Mouse (Mus musculus): ENCODE results near the gene Arhgap42.

- no peak for TF ChIP-seq GATA1 (IDR thresholded peaks at IDR 0.05; ENCODE audit: low read length)
- no peak for TF ChIP-seq TAL1 (IDR thresholded peaks at IDR 0.05; ENCODE audit: low read length)
These were observed 223.8 kb downstream of the Arhgap42 start for GRCm38 (mm10) chr9:9015108-9015507.
